Mouse (Mus musculus) limb, embryonic 15.5 days (tissue): ENCODE data around the gene Mzt1. TPM values are rescaled to one million over a fixed set of nuclear protein-coding genes. Genes with fewer than 3 reads are reported as not detected.
"Not testable (repeated sequence)": the region's sequence is repeated elsewhere in the genome, so short reads cannot be mapped to it uniquely, and the experiment has no call there.

Experiments
- ATAC-seq: fragments of 200-750 bp; cut with Nextera tagmentation; 2 replicates; pipeline ENCODE4 v1.8.0; 2017; ENCODE audit warnings: low read depth, moderate TSS enrichment; ENCODE audit not compliant: insufficient number of reproducible peaks, low FRiP score, low TSS enrichment
- H3K27ac ChIP-seq: fragments of 300-500 bp; sonication (generic); 2 replicates; pipeline ENCODE4 v1.5.1; 2015; ENCODE audit warnings: moderate library complexity, mild to moderate bottlenecking, inconsistent platforms
- H3K27me3 ChIP-seq: fragments of 300-500 bp; sonication (generic); 2 replicates; pipeline ENCODE4 v1.6.1; 2015; ENCODE audit warnings: inconsistent platforms
- H3K36me3 ChIP-seq: fragments of 300-500 bp; sonication (generic); 2 replicates; pipeline ENCODE4 v1.6.1; 2015; ENCODE audit warnings: inconsistent platforms
- H3K4me1 ChIP-seq: fragments of 300-500 bp; sonication (generic); 2 replicates; pipeline ENCODE4 v1.6.1; 2015; ENCODE audit warnings: inconsistent platforms
- H3K4me2 ChIP-seq: fragments of 300-500 bp; sonication (generic); 2 replicates; pipeline ENCODE4 v1.6.1; 2015; ENCODE audit warnings: mild to moderate bottlenecking, inconsistent platforms
- H3K4me3 ChIP-seq: fragments of 300-500 bp; sonication (generic); 2 replicates; pipeline ENCODE4 v1.5.1; 2015; ENCODE audit warnings: mild to moderate bottlenecking, inconsistent platforms
- H3K9ac ChIP-seq: fragments of 300-500 bp; sonication (generic); 2 replicates; pipeline ENCODE4 v1.6.1; 2015; ENCODE audit warnings: inconsistent platforms
- H3K9me3 ChIP-seq: fragments of 300-500 bp; sonication (generic); 2 replicates; pipeline ENCODE4 v1.6.1; 2016; ENCODE audit warnings: inconsistent platforms
- WGBS: fragments of 180-500 bp; shearing (Covaris S2); methylation state at CpG from one replicate; pipeline ENCODE4 v1.1.7; 2015; 5-methylcytosine and 5-hydroxymethylcytosine counted together
- polyA plus RNA-seq: library from polyadenylated mRNA; unstranded; fragments of >200 nt; fragmentation: Nextera tagmentation; extraction: Ambion mirVana; gene quantifications from 2 replicates; pipeline ENCODE4 v1.2.1, GENCODE M21; 2015

Mzt1 gene
- polyA plus RNA-seq, 1 experiment from 2014 or later: 70.1 TPM

DNA sequence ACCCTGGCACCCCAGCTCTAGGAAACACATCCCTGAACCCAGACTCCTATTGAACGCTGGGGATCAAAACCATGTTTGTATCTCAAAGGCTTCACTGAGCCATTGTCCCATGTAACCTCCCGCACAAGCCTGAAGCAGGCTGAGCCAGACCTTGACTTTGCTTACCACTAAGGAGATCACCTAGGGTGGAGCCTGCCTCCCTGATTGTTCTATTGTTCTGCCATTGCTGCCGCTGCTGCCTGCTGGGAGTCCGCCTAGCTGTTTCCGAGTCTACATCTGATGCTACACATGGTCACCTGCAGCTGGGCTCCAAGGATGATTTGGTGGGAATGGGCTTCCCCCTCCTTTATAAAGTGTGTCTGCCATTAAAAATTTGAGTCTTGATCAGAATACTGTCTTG is 6.6 kb downstream of the Mzt1 start:
- WGBS: 91% methylated on average over 5 of the region's 5 CpGs

DNA sequence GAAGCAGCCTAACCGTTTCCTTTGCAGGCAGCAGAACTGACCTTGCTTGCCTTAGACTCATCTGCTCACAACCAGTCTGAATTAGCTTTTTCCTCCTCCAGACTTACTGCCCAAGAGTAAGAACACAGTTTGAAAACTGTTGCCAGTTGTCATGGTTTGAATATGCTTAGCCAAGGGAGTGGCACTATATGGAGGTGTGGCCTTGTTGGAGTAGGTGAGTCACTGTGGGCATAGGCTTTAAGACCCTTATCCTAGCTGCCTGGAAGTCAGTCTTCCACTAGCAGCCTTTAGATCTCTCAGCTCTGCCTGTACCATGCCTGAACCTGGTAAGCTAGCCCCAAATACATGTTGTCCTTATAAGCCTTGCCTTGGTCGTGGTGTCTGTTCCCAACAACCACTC is 8.2 kb downstream of the Mzt1 start:
- Histone ChIP-seq H3K9me3 (no peaks in the 10 kb centered on the region), H3K9ac (no peak overlapping the region), H3K4me1 (peaks cover 4% of the 10 kb centered on the region; the same call in 1 of the 2 replicates), H3K4me2 (no peak overlapping the region), H3K27ac (no peak overlapping the region), H3K4me3 (no peak overlapping the region), H3K36me3 (peaks cover 31% of the 10 kb centered on the region), H3K27me3 (no peaks in the 10 kb centered on the region)
- no peak for ATAC-seq
- 82% methylated on average over 2 of the region's 2 CpGs for WGBS

More for the DNA sequence above, 6.6 kb downstream of the Mzt1 start:
- not testable (repeated sequence) for H3K27ac ChIP-seq, ATAC-seq, H3K9ac ChIP-seq, H3K9me3 ChIP-seq, H3K27me3 ChIP-seq, H3K4me3 ChIP-seq, H3K4me2 ChIP-seq
- Histone ChIP-seq H3K4me1 (peaks cover 13% of the 10 kb centered on the region), H3K36me3 (peaks cover 26% of the 10 kb centered on the region)

DNA sequence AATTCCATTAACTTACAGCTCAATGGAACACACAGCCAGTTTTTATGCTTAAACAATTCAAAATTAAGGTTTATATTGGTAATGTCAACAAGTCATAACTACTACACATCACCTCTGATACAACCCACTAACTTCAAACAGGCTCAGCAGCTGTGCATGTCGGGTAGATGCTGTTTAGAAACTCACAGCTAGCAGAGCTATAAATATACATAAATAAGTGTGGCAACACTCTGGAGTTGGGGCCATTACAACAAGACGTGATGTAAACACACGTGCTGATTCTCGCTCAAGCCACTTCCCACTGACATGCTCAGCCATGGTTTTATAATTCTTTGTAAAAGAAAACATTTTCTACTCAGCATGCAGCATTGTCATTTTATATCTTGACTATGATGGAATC is 9.9 kb downstream of the Mzt1 start:
- Histone ChIP-seq H3K27ac (no peak overlapping the region), H3K9me3 (no peaks in the 10 kb centered on the region), H3K36me3 (peaks cover 31% of the 10 kb centered on the region), H3K27me3 (no peaks in the 10 kb centered on the region), H3K9ac (no peak overlapping the region), H3K4me1 (no peaks in the 10 kb centered on the region), H3K4me2 (no peak overlapping the region), H3K4me3 (no peak overlapping the region)
- ATAC-seq: no peak
- WGBS: 72% methylated on average over 4 of the region's 4 CpGs

DNA sequence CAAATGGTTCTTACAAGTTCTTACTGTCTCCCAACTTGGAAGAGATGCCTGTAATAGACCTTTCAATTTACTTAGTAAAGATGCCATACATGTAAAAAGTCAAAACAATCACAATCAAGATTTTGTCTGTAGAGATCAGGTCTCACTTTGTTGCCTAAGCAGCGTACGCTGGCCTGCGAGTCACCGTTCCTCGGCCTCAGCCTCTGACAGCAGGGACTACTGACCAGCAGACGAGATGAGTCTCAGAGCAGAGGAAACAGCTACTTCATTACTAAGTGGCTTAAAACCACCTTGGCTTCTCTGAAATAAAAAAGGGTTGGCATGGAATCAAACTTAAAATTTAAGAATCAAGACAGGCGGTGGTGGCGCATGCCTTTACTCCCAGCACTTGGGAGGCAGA is 11.1 kb downstream of the Mzt1 start:
- not testable (repeated sequence) for H3K27me3 ChIP-seq, ATAC-seq, H3K4me1 ChIP-seq, H3K9ac ChIP-seq, H3K9me3 ChIP-seq, H3K27ac ChIP-seq, H3K4me2 ChIP-seq, H3K4me3 ChIP-seq
- 89% methylated on average over 8 of the region's 8 CpGs for WGBS
- H3K36me3 ChIP-seq: peaks cover 27% of the 10 kb centered on the region

GRCm38 (mm10) chr14:99032596-99032995 is 13.3 kb downstream of the Mzt1 start:
- ATAC-seq: no peak
- H3K4me2 ChIP-seq: no peak overlapping the region
- H3K9ac ChIP-seq: no peak overlapping the region
- WGBS: 74% methylated on average over 5 of the region's 5 CpGs
- no peaks in the 10 kb centered on the region for H3K9me3 ChIP-seq
- H3K4me3 ChIP-seq: no peak overlapping the region
- no peaks in the 10 kb centered on the region for H3K27me3 ChIP-seq
- no peaks in the 10 kb centered on the region for H3K4me1 ChIP-seq
- peaks cover 9% of the 10 kb centered on the region; the same call in 1 of the 2 replicates for H3K36me3 ChIP-seq
- H3K27ac ChIP-seq: no peak overlapping the region

DNA sequence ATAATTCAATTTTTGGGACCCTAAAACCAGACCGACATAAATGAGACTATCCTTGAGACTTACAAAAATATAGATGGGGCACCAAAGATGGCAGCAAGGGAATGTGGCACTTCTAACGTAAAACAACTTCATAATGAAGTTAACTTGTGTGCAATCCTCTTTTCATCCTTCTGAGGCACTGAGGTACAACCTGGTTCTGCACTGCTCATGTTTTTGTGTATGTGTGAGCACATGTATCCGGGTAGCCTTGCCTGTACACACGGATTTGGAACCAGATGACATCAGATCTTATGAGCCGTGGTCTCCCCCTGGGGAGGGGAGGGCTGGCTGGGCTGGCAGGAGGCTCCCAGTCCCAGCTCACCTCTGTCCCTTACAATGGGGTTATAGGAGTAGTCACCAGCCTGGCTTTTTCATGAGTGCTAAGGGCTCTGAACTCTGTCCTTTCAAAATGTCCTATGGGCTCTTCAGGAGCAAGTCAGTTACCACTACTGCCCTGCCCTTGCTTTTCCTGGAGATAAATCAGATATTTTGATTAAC is 14.5 kb downstream of the Mzt1 start:
- ATAC-seq: no peak
- Histone ChIP-seq H3K36me3 (peaks cover 9% of the 10 kb centered on the region; the same call in 1 of the 2 replicates), H3K27ac (no peak overlapping the region), H3K4me2 (no peak overlapping the region), H3K4me1 (no peaks in the 10 kb centered on the region), H3K9ac (no peak overlapping the region), H3K27me3 (no peaks in the 10 kb centered on the region), H3K9me3 (no peaks in the 10 kb centered on the region), H3K4me3 (no peak overlapping the region)
- 78% methylated on average over 5 of the region's 5 CpGs for WGBS

GRCm38 (mm10) chr14:99029987-99030386 is 15.9 kb downstream of the Mzt1 start:
- H3K4me2 ChIP-seq: no peak overlapping the region
- ATAC-seq: no peak
- H3K4me3 ChIP-seq: no peak overlapping the region
- WGBS: 74% methylated on average over 5 of the region's 5 CpGs
- H3K27ac ChIP-seq: no peak overlapping the region
- H3K4me1 ChIP-seq: no peaks in the 10 kb centered on the region
- no peaks in the 10 kb centered on the region for H3K27me3 ChIP-seq
- H3K36me3 ChIP-seq: peaks cover 5% of the 10 kb centered on the region; the same call in 1 of the 2 replicates
- H3K9me3 ChIP-seq: no peaks in the 10 kb centered on the region
- H3K9ac ChIP-seq: no peak overlapping the region

DNA sequence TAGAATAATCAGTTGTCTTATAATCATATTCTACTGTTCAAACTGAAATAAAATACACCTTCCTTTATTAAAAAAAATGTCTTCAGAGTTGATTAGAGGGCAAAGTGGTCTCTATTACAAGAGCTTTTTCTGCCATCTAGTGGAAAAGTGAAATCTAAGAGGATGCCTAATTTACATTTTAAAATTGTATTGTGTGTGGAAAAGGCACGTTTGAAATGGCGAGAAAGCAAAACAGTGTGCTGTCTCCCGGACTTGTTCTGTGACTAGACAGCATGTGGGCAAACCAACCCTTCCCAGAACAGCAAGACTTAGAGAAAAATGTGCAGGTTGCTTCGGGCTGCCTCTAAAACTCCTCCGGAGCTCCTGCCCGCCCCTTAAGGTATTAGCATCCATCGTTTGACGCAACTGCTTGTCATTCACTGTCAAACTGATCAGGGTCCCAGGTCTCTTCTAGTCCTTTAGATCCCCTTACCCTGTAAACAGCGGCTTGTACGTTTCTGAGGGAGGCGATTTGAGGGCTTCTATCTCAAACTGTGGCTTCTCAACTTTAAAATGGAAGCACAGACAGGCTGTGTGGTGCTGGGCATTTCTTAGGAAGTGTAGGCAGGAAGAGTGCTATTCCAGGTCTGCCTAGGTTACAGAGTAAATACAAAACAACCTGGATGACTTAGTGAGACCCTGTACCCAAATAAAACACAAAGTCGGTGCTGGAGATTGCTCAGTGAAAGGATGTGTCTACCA is 23.4 kb downstream of the Mzt1 start:
- Histone ChIP-seq H3K4me2 (peak overlapping the region; percentile 34; the same call in 1 of the 2 replicates), H3K36me3 (no peaks in the 10 kb centered on the region), H3K4me3 (0 out of 2 replicates have a peak overlapping the region, but pooled peaks have one; percentile 17), H3K9ac (no peak overlapping the region), H3K4me1 (no peaks in the 10 kb centered on the region), H3K9me3 (no peaks in the 10 kb centered on the region), H3K27me3 (no peaks in the 10 kb centered on the region), H3K27ac (no peak overlapping the region)
- ATAC-seq: no peak
- WGBS: 40% methylated on average over 12 of the region's 12 CpGs

- Histone ChIP-seq H3K27me3 (no peaks in the 10 kb centered on the region), H3K9ac (no peak overlapping the region), H3K9me3 (no peaks in the 10 kb centered on the region), H3K4me2 (no peak overlapping the region), H3K27ac (no peak overlapping the region), H3K4me1 (no peaks in the 10 kb centered on the region), H3K4me3 (no peak overlapping the region), H3K36me3 (no peaks in the 10 kb centered on the region)
- ATAC-seq: no peak
- 43% methylated on average over 10 of the region's 10 CpGs for WGBS
These were observed 26.7 kb downstream of the Mzt1 start for GRCm38 (mm10) chr14:99019136-99019808.

- H3K9ac ChIP-seq: no peak overlapping the region
- no peak overlapping the region for H3K27ac ChIP-seq
- no peaks in the 10 kb centered on the region for H3K9me3 ChIP-seq
- H3K4me3 ChIP-seq: no peak overlapping the region
- no peaks in the 10 kb centered on the region for H3K36me3 ChIP-seq
- no peak overlapping the region for H3K4me2 ChIP-seq
- 78% methylated on average over 7 of the region's 7 CpGs for WGBS
- H3K27me3 ChIP-seq: no peaks in the 10 kb centered on the region
- no peak for ATAC-seq
- H3K4me1 ChIP-seq: no peaks in the 10 kb centered on the region
These were observed 27.2 kb downstream of the Mzt1 start for GRCm38 (mm10) chr14:99018691-99019090.

DNA sequence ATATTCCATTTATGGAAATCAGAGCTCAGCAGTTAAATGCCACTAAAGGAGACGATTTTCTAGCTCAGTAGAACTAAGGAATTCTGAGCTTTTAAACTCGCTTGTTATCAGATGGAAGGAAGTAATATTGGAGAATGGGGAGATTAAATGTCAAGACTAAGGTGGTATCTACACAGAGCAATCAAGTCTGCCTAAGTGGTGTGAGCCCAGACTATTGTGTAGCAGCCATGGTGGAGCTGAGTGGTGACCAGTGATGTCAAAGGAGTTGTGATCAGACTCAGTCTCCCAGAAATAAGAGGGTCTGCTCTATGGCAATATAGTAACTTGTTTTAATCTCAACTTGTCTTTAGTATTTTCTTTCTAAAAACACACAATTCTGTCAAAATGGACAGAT is 35.0 kb downstream of the Mzt1 start:
- H3K4me1 ChIP-seq: no peaks in the 10 kb centered on the region
- H3K27me3 ChIP-seq: no peaks in the 10 kb centered on the region
- no peak overlapping the region for H3K4me3 ChIP-seq
- 35% methylated on average over 2 of the region's 2 CpGs for WGBS
- no peak overlapping the region for H3K27ac ChIP-seq
- H3K9me3 ChIP-seq: no peaks in the 10 kb centered on the region
- no peak overlapping the region for H3K9ac ChIP-seq
- no peak overlapping the region for H3K4me2 ChIP-seq
- ATAC-seq: no peak
- no peaks in the 10 kb centered on the region for H3K36me3 ChIP-seq

GRCm38 (mm10) chr14:99010224-99010919 is 35.6 kb downstream of the Mzt1 start:
- Histone ChIP-seq H3K9ac (no peak overlapping the region), H3K27ac (no peak overlapping the region), H3K4me3 (no peak overlapping the region), H3K9me3 (no peaks in the 10 kb centered on the region), H3K4me2 (no peak overlapping the region), H3K4me1 (no peaks in the 10 kb centered on the region), H3K36me3 (no peaks in the 10 kb centered on the region), H3K27me3 (no peaks in the 10 kb centered on the region)
- ATAC-seq: no peak
- WGBS: 53% methylated on average over 8 of the region's 8 CpGs
